ENCODE assay signal across 8 mouse cellular contexts in the genomic region with DNA sequence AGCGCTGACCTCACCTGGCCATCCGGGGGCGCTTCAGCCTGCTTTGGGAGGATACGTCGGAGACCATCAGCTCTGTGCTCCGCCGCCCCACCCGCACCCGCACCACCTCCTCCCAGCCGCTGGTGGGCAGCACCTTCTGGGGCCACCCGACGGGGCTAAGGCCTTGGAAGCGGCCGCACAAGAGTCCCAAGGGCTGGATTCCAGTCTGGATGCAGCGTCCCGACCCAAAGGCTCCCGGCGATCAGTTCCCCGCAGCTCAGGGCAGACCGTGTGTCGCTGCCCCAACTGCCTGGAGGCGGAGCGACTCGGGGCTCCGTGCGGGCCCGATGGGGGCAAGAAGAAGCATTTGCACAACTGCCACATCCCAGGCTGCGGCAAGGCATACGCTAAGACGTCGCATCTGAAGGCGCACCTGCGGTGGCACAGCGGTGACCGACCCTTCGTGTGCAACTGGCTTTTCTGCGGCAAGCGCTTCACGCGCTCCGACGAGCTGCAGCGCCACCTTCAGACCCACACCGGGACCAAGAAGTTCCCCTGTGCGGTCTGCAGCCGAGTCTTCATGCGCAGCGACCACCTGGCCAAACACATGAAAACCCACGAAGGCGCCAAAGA. TPM values are rescaled to one million over a fixed set of nuclear protein-coding genes. Genes with fewer than 3 reads are reported as not detected.
DNase-seq lines count a peak whose midpoint lies in the region; ATAC-seq and TF ChIP-seq lines count a peak whose summit lies in the region.

No protein-coding gene starts in this region.

- TF ChIP-seq CTCF in MEL (IDR thresholded peaks at IDR 0.05 in 2 of 3, conservative IDR thresholded peaks at IDR 0.05 in 1 of 3; ENCODE audit: control insufficient read depth in 1 of 3, insufficient read depth in 1 of 3, low read depth in 2 of 3, low read length in 3 of 3, poor library complexity in 1 of 3, severe bottlenecking in 1 of 3) = peak; percentile 40 to 82 (median 70)
- TF ChIP-seq CTCF in cerebellum, adult 2 months (IDR thresholded peaks at IDR 0.05; ENCODE audit: borderline replicate concordance, insufficient read depth, low read depth, low read length) = peak; percentile 66
- TF ChIP-seq CTCF in lung, postnatal 0 days (IDR thresholded peaks at IDR 0.05) = peak; percentile 79

- H3K36me3 ChIP-seq in MEL (ENCODE audit: control insufficient read depth in 1 of 2, insufficient read depth in 2 of 2, low read length in 2 of 2) = no peaks in the 10 kb centered on the region
- H3K36me3 ChIP-seq in forebrain, embryonic 16.5 days (ENCODE audit: control insufficient read depth, insufficient read depth) = no peaks in the 10 kb centered on the region
- H3K36me3 ChIP-seq in lung, postnatal 0 days (ENCODE audit: insufficient read depth, low read length) = no peaks in the 10 kb centered on the region

- peak overlapping the region; percentile 51 to 59; a peak in 3 of 4 replicates for H3K4me3 ChIP-seq in MEL (ENCODE audit: control insufficient read depth in 1 of 2, insufficient read depth in 1 of 2, low read depth in 2 of 2, low read length in 2 of 2)
- H3K4me3 ChIP-seq in cerebellum, adult 2 months (replicated peaks; ENCODE audit: insufficient read depth, low read depth, low read length) = peak overlapping the region; percentile 62
- peak overlapping the region; percentile 55 for H3K4me3 ChIP-seq in forebrain, embryonic 16.5 days (replicated peaks; ENCODE audit: low read length)
- H3K4me3 ChIP-seq in lung, postnatal 0 days (ENCODE audit: low read depth, low read length) = peak overlapping the region; percentile 51

- H3K9ac ChIP-seq in MEL (ENCODE audit: control insufficient read depth, low read depth, low read length, poor library complexity, severe bottlenecking) = peak overlapping the region; percentile 63
- H3K9ac ChIP-seq in forebrain, embryonic 16.5 days (replicated peaks; ENCODE audit: low read depth, low read length) = peak overlapping the region; percentile 58
- H3K9ac ChIP-seq in lung, postnatal 0 days (replicated peaks; ENCODE audit: low read depth) = peak overlapping the region; percentile 32; the same call in 1 of the 2 replicates

- no peaks in the 10 kb centered on the region for H3K9me3 ChIP-seq in MEL (replicated peaks; ENCODE audit: insufficient read depth, low read length)
- H3K9me3 ChIP-seq in forebrain, embryonic 16.5 days (ENCODE audit: control insufficient read depth, low read length) = no peaks in the 10 kb centered on the region
- H3K9me3 ChIP-seq in lung, postnatal 0 days (ENCODE audit: low read length) = no peaks in the 10 kb centered on the region

- peaks cover 0 to 9% of the 10 kb centered on the region in 2 experiments; a peak in 2 of 4 replicates for H3K4me1 ChIP-seq in MEL (ENCODE audit: control insufficient read depth in 1 of 2, insufficient read depth in 2 of 2, low read length in 2 of 2)
- H3K4me1 ChIP-seq in cerebellum, adult 2 months (ENCODE audit: control insufficient read depth, insufficient read depth, low read length) = no peaks in the 10 kb centered on the region
- peaks cover 23% of the 10 kb centered on the region for H3K4me1 ChIP-seq in forebrain, embryonic 16.5 days (replicated peaks; ENCODE audit: control insufficient read depth, insufficient read depth, low read length)
- H3K4me1 ChIP-seq in lung, postnatal 0 days (ENCODE audit: insufficient read depth, low read depth, low read length) = peaks cover 15% of the 10 kb centered on the region

- H3K27me3 ChIP-seq in MEL (ENCODE audit: control insufficient read depth in 1 of 2, insufficient read depth in 2 of 2, low read length in 2 of 2) = peaks cover 3 to 5% of the 10 kb centered on the region in 2 experiments
- H3K27me3 ChIP-seq in cerebellum, adult 2 months (ENCODE audit: control insufficient read depth, insufficient read depth, low read length) = peaks cover 6% of the 10 kb centered on the region; the same call in 1 of the 2 replicates
- peaks cover 67% of the 10 kb centered on the region for H3K27me3 ChIP-seq in forebrain, embryonic 16.5 days (replicated peaks; ENCODE audit: control insufficient read depth, insufficient read depth, low read length)
- peaks cover 44% of the 10 kb centered on the region for H3K27me3 ChIP-seq in lung, postnatal 0 days (replicated peaks; ENCODE audit: insufficient read depth, low read length)

- WGBS in cerebellum, adult 2 months = under 1% methylated on average over 50 of the region's 50 CpGs
- WGBS in forebrain, embryonic 16.5 days = under 1% methylated on average over 50 of the region's 50 CpGs
- under 1% methylated on average over 50 of the region's 50 CpGs for WGBS in lung, postnatal 0 days

- H3K4me2 ChIP-seq in forebrain, embryonic 16.5 days (ENCODE audit: low read length) = peak overlapping the region; percentile 74
- H3K4me2 ChIP-seq in lung, postnatal 0 days (replicated peaks; ENCODE audit: low read depth, low read length) = peak overlapping the region; percentile 82

- peak; percentile 58 for TF ChIP-seq RAD21 in MEL (IDR thresholded peaks at IDR 0.05; ENCODE audit: low read depth, low read length)

- ATAC-seq in forebrain, embryonic 16.5 days = peak; percentile 69
- peak; percentile 73 for ATAC-seq in lung, postnatal 0 days

- H3K79me2 ChIP-seq in MEL (ENCODE audit: control insufficient read depth, insufficient read depth, low read length, poor library complexity) = no peaks in the 10 kb centered on the region; the same call in 1 of the 2 replicates

- TF ChIP-seq POLR2A in MEL (IDR thresholded peaks at IDR 0.05; ENCODE audit: control insufficient read depth in 1 of 2, insufficient read depth in 1 of 2, low read depth in 1 of 2, low read length in 2 of 2, poor library complexity in 1 of 2) = no peak
- no peak for TF ChIP-seq POLR2A in cerebellum, adult 2 months (IDR thresholded peaks at IDR 0.05; ENCODE audit: borderline replicate concordance, insufficient read depth, low read length)

- DNase-seq in MEL (ENCODE audit: low read depth, low spot score) = peak; percentile 69
- peak; percentile 70 to 77 for DNase-seq in cerebellum, adult 2 months
- DNase-seq in heart, postnatal 4 days = peak; percentile 82
- peak; percentile 39 for DNase-seq in layer of hippocampus, adult 9-11 months
- DNase-seq in lung, postnatal 0 days (ENCODE audit: low spot score) = peak; percentile 73
- DNase-seq in ovary, adult 18-20 months (ENCODE audit: low spot score) = peak; percentile 35
- DNase-seq in thymus, postnatal 10 days (ENCODE audit: low spot score in 2 of 2) = peak; percentile 87 to 90

- H3K27ac ChIP-seq in MEL (ENCODE audit: control insufficient read depth, low read depth, low read length) = no peak overlapping the region
- H3K27ac ChIP-seq in cerebellum, adult 2 months (ENCODE audit: insufficient read depth, low read length) = no peak overlapping the region
- no peak overlapping the region for H3K27ac ChIP-seq in forebrain, embryonic 16.5 days (ENCODE audit: low read length)
- H3K27ac ChIP-seq in lung, postnatal 0 days (ENCODE audit: low read length) = no peak overlapping the region

- no peak for TF ChIP-seq EP300 in MEL (IDR thresholded peaks at IDR 0.05; ENCODE audit: low read depth in 1 of 2, low read length in 2 of 2)
- no peak for TF ChIP-seq EP300 in lung, postnatal 0 days (IDR thresholded peaks at IDR 0.05)

TF ChIP-seq in MEL, 35 proteins besides CTCF, POLR2A, EP300 and RAD21 (continues in another document):
- TF ChIP-seq SMC3 (IDR thresholded peaks at IDR 0.05; ENCODE audit: low read depth, low read length) = peak; percentile 68

RNA-seq across cellular contexts. Expression of gene Scrn2, which starts 7.8 kb away (rescaled TPM):
- 19.8 and 26.7 TPM in 2 replicates for total RNA-seq in MEL (2012; rRNA removed)
- polyA plus RNA-seq in MEL (2012; ENCODE audit: insufficient read depth in 1 of 2, insufficient read length in 2 of 2, low read depth in 1 of 2, low replicate concordance in 2 of 2, missing spikeins in 1 of 2) = 10 to 100 TPM in 1 of 2 experiments, not detected in 1; 14.8 TPM
- 12.2 and 13.9 TPM in 2 replicates for polyA plus RNA-seq in cerebellum, adult 2 months (2012; rRNA removed)
- polyA plus RNA-seq in forebrain, embryonic 16.5 days (2015; fragmentation: Nextera tagmentation; extraction: Ambion mirVana) = 14.4 and 16.2 TPM in 2 replicates
- 10 to 100 TPM; 12.1 to 15.3 TPM for total RNA-seq in heart, postnatal 4 days (2021)
- polyA plus RNA-seq in lung, postnatal 0 days (2015; fragmentation: Nextera tagmentation; extraction: Ambion mirVana) = 15.7 and 17.2 TPM in 2 replicates

RNA-seq across cellular contexts. Expression of gene Sp6, which starts 8.8 kb away (rescaled TPM):
- total RNA-seq in MEL (2012; rRNA removed) = 0.03 TPM in 1 of 2 replicates, not detected in the other
- under 1 TPM in 1 of 2 experiments, not detected in 1; 0.04 TPM for polyA plus RNA-seq in MEL (2012; ENCODE audit: insufficient read depth in 1 of 2, insufficient read length in 2 of 2, low read depth in 1 of 2, low replicate concordance in 2 of 2, missing spikeins in 1 of 2)
- polyA plus RNA-seq in cerebellum, adult 2 months (2012; rRNA removed) = 1.4 and 2.1 TPM in 2 replicates
- 0.29 and 0.68 TPM in 2 replicates for polyA plus RNA-seq in forebrain, embryonic 16.5 days (2015; fragmentation: Nextera tagmentation; extraction: Ambion mirVana)
- not detected for total RNA-seq in heart, postnatal 4 days (2021)
- polyA plus RNA-seq in lung, postnatal 0 days (2015; fragmentation: Nextera tagmentation; extraction: Ambion mirVana) = 0.56 and 0.81 TPM in 2 replicates

RNA-seq across cellular contexts. Expression of gene Lrrc46, which starts 19.2 kb away (rescaled TPM):
- 0.19 and 0.20 TPM in 2 replicates for total RNA-seq in MEL (2012; rRNA removed)
- polyA plus RNA-seq in MEL (2012; ENCODE audit: insufficient read depth in 1 of 2, insufficient read length in 2 of 2, low read depth in 1 of 2, low replicate concordance in 2 of 2, missing spikeins in 1 of 2) = under 1 TPM in 1 of 2 experiments, not detected in 1; 0.75 TPM
- 1.2 and 1.4 TPM in 2 replicates for polyA plus RNA-seq in cerebellum, adult 2 months (2012; rRNA removed)
- 3.0 and 3.1 TPM in 2 replicates for polyA plus RNA-seq in forebrain, embryonic 16.5 days (2015; fragmentation: Nextera tagmentation; extraction: Ambion mirVana)
- under 1 TPM in 1 of 2 experiments, not detected in 1; 0.38 TPM for total RNA-seq in heart, postnatal 4 days (2021)
- polyA plus RNA-seq in lung, postnatal 0 days (2015; fragmentation: Nextera tagmentation; extraction: Ambion mirVana) = 7.5 and 9.8 TPM in 2 replicates

RNA-seq across cellular contexts. Expression of gene Mrpl10, which starts 19.4 kb away (rescaled TPM):
- total RNA-seq in MEL (2012; rRNA removed) = 79.3 and 89.7 TPM in 2 replicates
- 100 to 1,000 TPM in 1 of 2 experiments, not detected in 1; 106 TPM for polyA plus RNA-seq in MEL (2012; ENCODE audit: insufficient read depth in 1 of 2, insufficient read length in 2 of 2, low read depth in 1 of 2, low replicate concordance in 2 of 2, missing spikeins in 1 of 2)
- polyA plus RNA-seq in cerebellum, adult 2 months (2012; rRNA removed) = 83.5 and 88.5 TPM in 2 replicates
- polyA plus RNA-seq in forebrain, embryonic 16.5 days (2015; fragmentation: Nextera tagmentation; extraction: Ambion mirVana) = 54.3 and 56.2 TPM in 2 replicates
- 10 to 100 TPM; 80.2 to 81.0 TPM for total RNA-seq in heart, postnatal 4 days (2021)
- 50.8 and 53.5 TPM in 2 replicates for polyA plus RNA-seq in lung, postnatal 0 days (2015; fragmentation: Nextera tagmentation; extraction: Ambion mirVana)

RNA-seq across cellular contexts. Expression of gene Osbpl7, which starts 28.4 kb away (rescaled TPM):
- total RNA-seq in MEL (2012; rRNA removed) = 8.3 and 11.5 TPM in 2 replicates
- polyA plus RNA-seq in MEL (2012; ENCODE audit: insufficient read depth in 1 of 2, insufficient read length in 2 of 2, low read depth in 1 of 2, low replicate concordance in 2 of 2, missing spikeins in 1 of 2) = 10 to 100 TPM in 1 of 2 experiments, not detected in 1; 18.9 TPM
- polyA plus RNA-seq in cerebellum, adult 2 months (2012; rRNA removed) = 25.5 and 26.5 TPM in 2 replicates
- polyA plus RNA-seq in forebrain, embryonic 16.5 days (2015; fragmentation: Nextera tagmentation; extraction: Ambion mirVana) = 11.0 and 13.1 TPM in 2 replicates
- 1 to 10 TPM; 5.6 to 7.5 TPM for total RNA-seq in heart, postnatal 4 days (2021)
- 11.4 and 11.9 TPM in 2 replicates for polyA plus RNA-seq in lung, postnatal 0 days (2015; fragmentation: Nextera tagmentation; extraction: Ambion mirVana)

Comparison
In these comparisons a context has a peak if more than half of its experiments do, and no peak if none do; other contexts are left out.
1. DNase-seq: peak in every context shown above with its lines; median percentile 88 in thymus, postnatal 10 days; 82 in heart, postnatal 4 days; 74 in cerebellum, adult 2 months; 73 in lung, postnatal 0 days; 69 in MEL; 39 in layer of hippocampus, adult 9-11 months; 35 in ovary, adult 18-20 months.